Mouse (Mus musculus) bone marrow, adult 2 months (tissue): ENCODE results near the gene Maco1.

Experiments used
- CTCF ChIP-seq: fragments of 200-500 bp; IDR thresholded peaks from 2 replicates; pipeline ENCODE4 v1.5.1; 2011; ENCODE audit warnings: low read length, control low read depth; ENCODE audit not compliant: control insufficient read depth, insufficient read depth
- POLR2A ChIP-seq: fragments of 200-500 bp; IDR thresholded peaks from 2 replicates; pipeline ENCODE4 v1.6.1; 2011; ENCODE audit warnings: low read depth, mild to moderate bottlenecking, control low read depth, low read length, borderline replicate concordance; ENCODE audit not compliant: control insufficient read depth

- TF ChIP-seq CTCF (no peak), POLR2A (no peak)
These were observed 83.9 kb downstream of the Maco1 start for GRCm38 (mm10) chr4:134769081-134769811.
